Mouse (Mus musculus) retina, postnatal 7 days (tissue): ENCODE measurements around the gene Dnase1l3.
A peak's percentile ranks its signal among the peaks of the same experiment; 100 is the strongest.

ENCODE experiments used
- DNase-seq: peaks from one replicate; pipeline ENCODE4 v3.0.0-alpha.2; 2012; ENCODE audit warnings: low read depth, low spot score

Gene Dnase1l3

DNA sequence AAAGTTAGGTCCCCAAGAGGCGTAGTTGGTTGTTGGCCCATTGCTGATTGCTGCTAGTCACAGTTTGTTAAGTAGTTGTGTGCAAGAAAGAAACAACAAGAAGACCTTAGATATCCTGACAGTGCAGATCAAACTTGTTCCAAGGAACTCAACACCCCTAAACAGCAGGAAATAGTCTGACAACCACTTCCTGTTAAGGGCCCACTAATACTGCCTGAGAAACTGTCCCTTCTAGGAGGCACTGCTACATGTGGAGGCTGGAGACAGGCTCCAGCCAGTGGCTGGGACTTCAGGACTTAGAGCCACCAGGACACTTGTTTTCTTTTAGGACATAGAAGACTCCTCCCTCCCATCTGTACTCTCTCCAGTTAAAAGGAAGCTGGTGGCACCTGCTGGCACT lies 16.9 kb downstream of the Dnase1l3 start:
- no peak for DNase-seq

DNA sequence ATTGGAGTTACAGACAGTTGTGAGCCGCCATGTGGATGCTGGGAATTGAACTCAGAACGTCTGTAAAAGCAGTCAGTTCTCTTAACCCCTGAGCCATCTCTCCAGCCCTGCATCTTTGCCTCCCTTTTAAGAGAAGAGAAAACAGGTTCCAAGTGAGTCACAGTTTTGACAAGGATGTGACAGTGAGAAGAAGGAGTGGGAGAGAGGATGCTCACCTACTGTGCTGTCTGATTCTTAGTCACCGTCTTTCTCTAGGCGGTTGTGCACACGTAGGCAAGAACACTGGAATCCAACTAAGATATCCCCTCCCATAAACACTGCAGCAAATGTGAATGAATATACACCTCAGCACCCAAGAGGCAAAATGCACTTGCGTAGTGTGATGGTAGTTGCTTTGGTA lies 19.2 kb downstream of the Dnase1l3 start:
- DNase-seq = no peak

DNA sequence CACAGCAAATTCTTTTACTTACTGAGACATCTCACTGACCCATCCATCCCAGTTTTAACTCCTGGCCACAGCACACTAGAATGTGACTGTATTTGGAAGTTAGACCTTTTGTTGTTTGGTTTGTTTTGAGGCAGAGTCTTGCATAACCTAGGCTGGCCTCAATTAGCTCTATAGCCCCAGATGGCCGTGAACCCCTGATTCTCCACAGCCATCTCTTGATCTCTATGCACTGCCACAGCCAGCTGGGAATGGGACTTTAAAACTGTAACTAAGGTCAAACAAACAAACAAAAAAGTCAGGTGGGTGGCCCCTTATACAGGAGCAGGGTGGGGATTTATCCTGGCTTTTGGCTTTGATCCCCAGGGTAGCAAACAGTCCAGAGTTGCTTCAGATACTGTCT lies 19.7 kb downstream of the Dnase1l3 start:
- DNase-seq = no peak

DNA sequence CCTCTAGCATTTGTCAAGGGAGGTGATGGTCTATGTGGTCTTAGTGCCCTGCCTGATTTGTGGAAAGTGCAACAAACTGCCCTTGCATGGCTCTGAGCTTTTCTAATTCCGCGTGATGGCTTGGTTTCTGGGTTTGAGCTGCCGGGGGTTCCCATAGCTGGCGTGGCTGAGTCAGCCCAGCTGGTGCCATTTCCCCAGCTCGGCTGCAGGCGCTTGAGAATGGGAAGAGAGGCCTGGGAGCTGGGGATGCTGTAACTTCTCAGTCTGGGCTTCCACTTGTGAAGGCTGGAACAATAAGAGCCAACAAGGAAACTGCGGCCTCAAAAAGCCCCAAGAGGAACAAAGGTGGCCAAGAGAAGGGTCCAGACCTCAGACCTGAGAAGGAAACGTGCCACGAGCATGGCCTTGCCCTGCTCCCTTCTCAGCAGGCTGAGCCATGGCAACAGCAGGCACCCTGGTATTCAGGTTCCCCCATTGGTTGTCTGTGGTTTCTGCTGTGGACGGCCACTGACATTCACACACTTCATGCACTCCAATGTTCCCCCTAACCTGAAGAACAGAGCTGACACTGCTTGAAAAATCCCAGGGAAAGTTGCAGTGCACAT lies 22.4 kb downstream of the Dnase1l3 start:
- no peak for DNase-seq

DNA sequence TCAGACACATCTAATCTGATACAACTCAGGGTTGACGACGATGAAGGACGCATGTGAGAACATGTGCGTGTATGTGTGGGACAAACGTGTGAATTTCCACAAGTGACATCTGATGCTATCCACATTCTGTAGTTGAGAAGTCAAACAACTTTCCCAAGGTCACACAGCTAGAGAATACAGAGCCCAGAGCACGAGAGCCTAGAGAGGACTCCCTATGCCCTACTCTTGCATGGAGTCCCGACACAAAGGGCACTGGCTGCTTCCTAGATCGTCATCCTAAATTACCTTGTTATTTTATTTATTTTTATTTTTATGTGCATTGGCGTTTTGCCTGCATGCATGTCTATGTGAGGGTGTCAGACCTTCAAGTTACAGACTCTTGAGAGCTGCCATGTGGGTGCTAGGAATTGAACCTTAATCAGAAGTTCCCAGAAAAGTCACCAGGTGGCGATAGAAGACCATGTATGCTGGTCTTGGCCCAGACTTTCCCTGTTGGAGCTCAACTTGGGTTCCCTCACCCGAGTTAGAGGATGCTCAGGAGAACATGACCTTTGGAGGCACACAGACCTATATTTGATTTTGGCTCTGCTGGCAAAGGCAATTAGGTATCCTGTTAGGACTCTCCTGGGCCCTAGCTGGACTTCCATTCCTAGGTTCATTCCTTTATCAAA lies 30.0 kb downstream of the Dnase1l3 start:
- peak; percentile 53 for DNase-seq

DNA sequence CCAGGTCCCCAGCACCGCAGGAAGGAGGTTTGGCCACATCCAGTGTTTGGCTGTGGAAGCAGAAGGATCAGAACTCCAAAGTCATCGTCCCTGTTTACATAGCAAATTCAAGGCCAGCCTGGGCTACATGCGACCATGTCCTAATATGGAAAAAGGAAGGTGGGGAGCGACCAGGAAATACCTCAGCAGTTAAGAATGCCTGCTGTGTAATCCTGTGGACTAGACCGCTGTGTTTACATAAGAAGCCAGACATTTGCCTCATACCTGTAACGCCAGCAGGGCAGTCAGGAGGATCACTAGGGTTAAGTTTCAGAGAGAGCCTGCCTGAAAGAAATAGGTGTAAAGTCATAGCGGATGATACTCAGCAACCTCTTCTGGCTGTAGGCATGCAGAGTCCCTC lies 31.2 kb downstream of the Dnase1l3 start:
- DNase-seq = no peak

DNA sequence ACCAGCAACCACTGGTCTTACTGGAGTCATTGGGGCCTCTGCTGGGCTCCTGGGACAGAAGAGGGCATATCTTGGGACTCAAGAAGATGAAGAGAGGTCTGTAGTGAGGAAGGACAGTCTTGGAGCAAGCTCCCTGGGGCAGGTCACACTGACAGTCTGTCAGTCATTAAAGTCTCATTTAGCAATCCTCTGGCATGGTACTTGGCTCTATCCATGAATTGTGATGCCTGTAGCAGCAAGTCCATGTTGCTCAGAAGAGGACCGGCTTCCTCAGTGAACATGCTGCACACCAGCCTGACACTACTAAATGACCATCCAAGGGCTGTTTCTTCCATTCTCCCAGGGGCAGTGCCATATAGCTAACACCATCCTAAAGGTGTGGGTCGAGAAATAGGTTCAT lies 31.7 kb downstream of the Dnase1l3 start:
- DNase-seq = no peak

DNA sequence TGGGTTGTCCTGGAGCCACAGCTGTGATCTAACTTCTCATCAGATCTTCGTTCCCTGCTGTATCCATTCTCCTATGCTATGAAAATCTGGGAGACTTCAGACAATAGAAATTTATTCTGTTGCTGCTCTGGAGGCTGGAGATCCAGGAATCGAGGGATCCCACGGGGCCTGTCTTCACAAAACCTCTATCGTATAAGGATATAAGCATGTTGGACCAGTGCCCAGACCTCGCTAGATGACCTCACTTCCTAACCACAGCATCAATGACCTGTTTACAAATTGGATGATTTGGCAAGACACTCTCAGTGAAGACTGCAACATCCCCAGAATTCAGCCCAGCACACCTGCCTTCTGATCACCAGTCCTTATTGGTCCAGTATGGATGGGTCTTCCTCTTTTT lies 32.7 kb downstream of the Dnase1l3 start:
- no peak for DNase-seq

DNA sequence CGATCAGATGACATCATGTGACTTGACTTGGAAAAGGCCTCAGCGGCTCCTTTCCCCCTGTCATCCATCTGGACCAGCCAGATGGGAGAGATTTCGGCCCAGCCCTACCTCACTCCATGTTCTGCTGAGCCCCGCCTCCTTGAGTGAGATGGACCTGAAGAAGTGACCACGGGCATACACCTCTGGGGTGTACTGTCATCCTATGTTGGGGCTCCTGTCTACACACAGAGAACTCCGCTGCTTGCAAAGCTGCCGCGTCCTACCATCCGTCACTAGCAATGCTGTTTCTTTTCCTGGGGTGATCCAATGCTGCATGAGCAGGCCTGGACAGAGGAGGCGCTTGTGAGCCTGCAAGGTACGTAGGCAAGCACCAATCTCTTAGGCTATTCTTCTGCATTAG lies 33.8 kb downstream of the Dnase1l3 start:
- no peak for DNase-seq

DNA sequence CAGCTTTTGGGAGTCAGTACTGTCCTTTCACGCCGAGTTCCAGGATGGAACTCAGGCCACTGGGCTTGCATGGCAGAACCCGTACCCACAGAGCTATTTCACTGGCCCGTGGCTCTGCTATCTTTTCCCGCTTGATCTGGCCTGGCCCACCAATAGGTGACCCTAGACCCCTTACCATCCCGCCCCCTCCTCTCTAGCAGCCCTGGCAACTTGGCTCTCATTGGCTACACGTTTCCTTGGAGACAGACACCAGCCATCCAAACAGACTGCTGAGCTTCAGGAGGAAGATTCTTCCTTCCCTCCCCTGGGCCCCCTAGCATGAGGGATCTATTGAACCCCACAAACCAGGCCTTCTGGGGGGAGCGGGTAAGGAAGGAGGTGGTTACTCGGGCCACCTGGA lies 37.3 kb downstream of the Dnase1l3 start, which contains the start of gene Gm45521:
TSS of gene Gm45521 (plus strand) at position 240 of the 400 bp plus-strand sequence.
- DNase-seq = no peak

DNA sequence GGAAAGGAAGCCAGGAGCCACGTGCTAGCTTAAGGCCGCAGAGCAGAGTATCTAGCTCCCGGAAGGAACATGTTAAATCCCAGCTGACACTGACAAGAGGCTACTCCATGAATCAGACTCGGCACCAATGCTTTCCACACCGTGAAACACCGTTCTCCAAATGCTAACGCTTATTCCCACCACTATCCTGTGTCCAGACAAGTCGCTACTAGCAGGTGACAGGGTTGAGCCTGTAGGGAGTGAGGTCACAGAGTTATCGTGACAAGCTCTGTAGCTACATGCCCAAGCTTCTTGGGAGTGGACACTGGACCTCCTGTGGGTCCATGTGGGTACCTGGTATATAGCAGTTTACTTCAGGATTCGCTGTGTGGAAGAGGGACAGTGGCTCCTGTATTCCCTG lies 37.9 kb downstream of the Dnase1l3 start:
- no peak for DNase-seq

DNA sequence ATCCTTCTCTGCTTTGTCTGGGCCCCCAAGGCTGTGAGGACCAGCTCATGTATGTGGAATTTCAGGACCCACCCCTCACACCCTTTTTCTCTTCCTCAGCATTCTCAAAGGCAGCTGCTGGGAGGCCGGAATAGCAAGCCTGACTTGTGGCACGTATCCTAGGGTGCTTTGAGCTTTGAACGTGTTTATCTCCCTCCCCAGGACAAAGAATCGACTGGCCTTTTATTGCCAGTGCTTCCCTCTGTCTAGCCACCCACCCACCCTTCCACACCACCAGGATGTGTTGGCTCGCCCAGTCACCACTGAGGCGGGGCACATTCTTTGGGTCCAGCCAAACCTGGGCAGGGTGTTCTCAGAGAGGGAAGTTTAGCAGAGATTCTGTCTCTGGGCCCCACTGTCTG lies 40.3 kb downstream of the Dnase1l3 start:
- no peak for DNase-seq

DNA sequence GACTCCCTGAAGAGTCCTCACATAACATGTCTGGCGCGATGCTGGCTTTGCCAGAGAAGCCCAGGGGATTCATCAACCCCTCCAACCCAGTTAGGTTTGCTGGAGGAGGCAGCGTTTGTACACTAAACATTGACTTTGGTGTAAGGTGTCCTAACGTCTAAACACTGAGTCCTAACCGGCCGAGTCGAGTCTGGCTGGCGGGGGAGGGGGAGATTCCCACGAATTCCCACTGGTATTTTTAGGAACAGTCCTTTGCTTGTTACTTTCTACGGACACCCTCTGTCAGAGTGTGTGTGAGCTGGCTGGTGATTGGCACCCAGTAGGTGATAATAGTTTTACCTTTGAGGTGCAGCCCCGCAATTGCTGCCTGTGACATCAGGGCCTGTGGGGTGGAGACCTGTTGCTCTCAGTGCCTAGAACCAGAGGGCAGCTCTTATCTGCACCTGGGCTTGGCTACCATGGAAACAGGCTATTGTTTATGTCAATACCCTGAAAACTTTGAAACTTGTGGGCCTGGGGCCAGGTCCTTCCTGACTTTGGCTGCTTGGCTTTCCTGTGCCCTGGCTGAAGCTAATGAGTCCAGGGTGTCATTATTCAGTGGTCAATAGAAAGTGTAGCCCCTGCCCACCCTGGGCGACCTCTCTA lies 41.6 kb downstream of the Dnase1l3 start:
- DNase-seq = no peak

DNA sequence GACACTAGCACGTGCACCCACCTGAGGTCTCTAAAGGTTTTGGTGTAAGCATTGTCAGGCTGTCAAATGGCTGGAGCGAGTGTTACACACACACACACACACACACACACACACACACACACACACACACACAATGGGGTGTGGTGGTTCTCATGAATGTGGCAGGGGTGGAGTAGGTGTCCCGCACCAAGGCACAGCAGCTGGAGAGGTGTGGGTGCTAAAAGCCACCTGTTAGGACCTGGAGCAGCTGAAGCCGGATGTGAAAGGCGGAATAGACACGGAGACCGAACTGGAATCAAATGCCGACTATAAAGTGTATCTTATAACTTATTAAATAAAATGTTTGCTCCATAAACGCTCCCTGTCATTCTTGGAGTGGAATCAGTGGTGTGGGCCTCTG lies 43.1 kb downstream of the Dnase1l3 start:
- DNase-seq = no peak

DNA sequence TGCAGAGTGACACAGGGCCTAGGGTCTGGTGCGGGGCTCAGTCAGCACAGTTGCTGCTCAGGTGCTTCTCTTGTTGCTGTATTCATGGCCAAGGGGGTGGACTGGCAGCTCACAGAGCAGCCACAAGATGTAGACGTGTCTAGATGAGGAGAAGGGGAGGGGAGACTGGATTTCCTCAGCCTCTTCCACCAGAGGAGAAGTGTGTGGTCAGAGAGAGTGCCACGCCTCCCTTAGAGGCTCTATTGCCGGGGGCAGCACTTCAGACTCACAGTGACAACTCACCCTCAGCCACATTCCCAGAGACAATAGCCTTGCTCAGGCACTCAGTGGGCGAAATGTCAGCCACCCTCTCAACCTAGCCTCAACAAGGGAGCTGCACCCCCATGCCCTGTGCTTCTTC lies 49.1 kb downstream of the Dnase1l3 start:
- no peak for DNase-seq

DNA sequence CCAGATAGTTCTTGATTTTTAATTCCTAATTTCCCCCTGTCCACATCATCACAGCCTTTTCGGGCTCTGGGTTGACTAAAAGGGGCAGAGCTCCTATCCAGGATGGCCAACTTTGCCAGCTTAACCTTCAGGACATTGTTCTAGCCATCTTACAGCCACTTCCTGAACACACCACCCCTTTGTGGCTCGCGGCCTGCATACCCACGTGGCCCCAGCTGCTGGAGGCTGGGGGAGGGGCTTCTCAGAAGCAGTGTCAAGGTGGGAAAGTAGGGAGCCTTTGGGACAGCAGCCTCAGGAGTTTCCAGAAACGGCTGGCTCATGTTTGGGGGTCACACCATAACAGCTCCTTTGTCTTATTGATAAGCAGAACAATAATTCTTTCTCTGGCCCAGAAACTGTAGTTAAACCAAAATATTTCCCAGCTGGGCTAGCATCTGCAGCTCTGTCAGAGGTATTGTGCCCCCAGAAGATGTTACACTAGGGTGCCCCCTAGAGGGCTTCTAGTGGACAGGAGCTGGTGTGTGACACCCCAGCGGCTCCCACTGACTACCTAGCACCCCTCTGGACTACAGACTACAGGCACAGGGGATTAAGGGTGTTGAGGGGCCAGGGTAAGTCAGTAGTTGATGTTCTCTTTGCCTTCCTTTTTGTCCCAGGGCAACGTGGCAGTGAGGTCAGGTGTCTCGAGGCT lies 49.9 kb downstream of the Dnase1l3 start:
- DNase-seq = no peak

DNA sequence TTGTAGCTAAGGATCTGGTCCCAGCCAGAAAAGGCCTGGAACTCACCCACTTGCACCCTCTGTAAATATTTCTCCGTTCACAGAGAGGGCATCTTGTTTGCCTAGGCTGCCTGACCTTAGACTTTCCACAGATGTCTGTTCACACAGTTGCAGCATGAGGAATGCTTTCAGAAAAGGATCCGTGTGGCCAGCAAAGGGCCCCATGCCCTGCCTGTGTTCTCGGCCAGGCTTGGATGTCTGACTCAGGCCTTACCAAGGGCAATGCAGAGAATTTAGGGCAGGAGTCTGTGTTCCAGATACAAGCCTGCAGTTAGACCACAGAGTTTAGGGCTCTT lies 50.6 kb downstream of the Dnase1l3 start:
- DNase-seq = no peak

DNA sequence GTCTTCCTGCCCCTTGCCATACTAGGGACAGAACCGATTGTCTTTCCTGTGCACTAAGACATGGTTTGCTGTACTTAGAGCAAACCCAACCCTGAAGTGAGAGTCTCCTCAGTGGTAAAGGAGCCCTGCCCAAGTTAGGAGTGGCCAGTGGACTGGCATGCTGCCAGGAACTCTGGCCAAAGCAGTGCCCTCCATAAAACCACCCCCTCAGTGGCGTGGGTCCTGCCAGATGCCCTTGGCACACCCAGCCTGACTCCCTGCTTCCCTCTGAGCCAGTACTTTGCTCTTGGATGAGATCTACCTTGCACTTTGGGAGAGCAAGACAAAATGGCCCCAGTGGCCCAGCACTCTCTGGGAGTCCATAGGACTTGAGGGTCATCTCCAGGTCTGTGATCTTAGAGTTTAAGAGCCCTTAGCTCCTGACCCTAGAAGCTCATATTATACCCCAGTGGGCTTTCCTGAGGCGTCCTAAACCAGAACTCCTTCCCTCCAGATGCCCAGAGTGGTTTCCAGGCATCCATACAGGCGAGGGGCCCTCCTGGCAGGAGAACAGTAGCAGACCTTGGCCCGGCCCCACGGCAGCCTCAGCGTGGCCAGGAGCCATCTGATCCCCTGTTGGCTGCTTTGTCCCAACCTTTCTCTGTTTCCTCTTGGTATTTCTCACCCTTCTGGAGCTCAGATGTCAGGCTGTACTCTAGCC lies 51.1 kb downstream of the Dnase1l3 start:
- DNase-seq = no peak

DNA sequence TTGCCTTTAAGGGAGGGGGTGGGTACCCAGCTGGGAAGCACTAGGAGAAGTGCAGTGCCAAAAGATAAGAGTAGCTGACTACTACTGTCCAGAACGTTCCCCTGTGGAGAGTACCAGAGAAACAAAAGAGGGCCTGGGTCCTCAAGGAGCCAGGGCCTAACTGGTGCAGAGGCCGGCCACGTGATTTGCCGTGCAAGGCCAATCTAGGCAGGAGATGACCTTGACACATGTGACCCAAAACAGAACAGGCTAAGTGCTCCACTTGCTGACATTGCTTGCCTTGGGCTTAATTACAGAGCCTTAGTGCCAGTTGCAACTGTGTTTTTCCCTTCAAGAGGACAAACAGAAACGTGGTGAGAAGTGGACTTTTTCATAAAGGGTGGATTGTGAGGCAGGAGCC lies 53.0 kb downstream of the Dnase1l3 start:
- DNase-seq = no peak

DNA sequence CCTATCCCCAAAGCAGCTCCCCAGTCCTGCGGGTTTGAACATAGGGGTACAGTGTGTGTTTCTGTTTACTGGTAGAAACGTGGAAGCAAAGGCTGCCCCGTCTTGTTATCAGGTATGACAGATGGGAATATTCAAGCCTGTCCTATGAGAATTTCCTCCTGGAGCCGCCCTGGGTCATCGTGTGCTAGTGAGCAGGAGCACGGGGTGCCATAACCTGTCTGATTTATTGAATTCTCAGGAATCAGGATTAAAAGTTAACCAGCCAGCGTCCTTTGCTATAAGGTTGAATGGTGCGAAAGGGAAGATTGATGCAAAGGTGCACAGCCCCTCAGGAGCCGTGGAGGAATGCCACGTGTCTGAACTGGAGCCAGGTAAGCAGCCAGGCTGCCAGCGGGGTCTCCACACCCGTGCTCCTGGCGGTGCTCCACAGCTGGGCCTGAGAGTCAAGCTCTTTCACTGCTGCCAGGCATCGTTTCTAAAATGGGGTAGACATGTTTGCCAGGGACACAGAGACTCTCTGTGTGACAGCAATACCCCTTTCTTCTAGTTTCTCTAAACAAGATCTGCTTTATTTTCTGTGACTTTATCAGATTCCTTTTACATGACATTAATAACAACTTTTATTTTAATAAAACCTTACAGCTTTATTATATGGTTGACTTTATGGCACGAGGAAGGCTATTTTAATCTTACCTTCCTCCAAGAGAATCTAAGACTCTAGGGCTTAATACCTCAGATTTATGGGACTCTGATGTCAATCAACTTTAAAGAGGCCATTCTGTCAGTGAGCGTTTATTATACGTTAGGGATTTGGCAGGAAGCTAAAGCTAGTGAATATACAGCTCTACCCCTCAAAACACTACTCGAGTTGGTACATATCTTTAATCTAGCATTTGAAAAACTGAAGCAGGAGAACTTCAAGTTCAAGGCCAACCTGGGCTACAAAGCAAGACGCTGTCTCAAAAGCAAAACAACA lies 55.3 kb downstream of the Dnase1l3 start:
- DNase-seq = no peak

DNA sequence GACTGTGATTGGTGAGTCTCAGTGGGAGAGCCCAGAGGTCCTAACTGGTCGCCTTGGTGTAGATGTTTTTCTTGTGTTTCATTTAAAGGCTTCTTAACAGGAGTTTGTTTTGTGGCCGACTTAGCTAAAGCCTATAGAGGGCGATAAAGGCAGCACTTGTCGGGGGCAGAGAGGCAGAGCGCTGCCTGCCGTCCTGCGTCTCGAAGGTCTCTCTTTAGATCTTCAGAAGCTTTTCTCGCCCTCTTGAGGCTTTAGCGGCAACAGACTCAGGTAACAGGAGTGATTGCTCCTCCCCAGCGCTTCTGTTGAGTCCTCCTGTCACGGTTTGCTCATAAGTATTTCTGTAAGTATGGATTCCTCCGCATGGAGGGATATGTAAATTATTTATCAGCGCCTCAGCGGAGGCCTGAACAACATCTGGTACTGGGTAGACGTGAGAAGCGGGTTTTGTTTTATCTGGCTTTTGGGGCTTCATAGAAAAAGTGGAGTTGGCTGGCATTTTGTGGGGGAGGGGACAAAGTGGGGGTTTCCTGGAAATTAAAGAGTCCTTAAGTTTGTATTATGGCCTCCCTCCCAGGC lies 57.2 kb downstream of the Dnase1l3 start:
- no peak for DNase-seq
